Mouse (Mus musculus): Measurements from ENCODE around the gene Stx19. TPM values are rescaled to one million over a fixed set of nuclear protein-coding genes. Genes with fewer than 3 reads are reported as not detected.

Gene Stx19
- polyA plus RNA-seq (2012; ENCODE audit: insufficient read depth, low replicate concordance), result not detected in 2 replicates

GRCm38 (mm10) chr16:62814491-62814890 is at the start of gene Stx19:
Gene Stx19, plus strand, starts transcription at chr16:62814676.
- H3K4me3 ChIP-seq (replicated peaks), result no peak within 1 kb of the TSS
- peaks cover 11% of the 10 kb centered on the region for H3K36me3 ChIP-seq (replicated peaks; ENCODE audit: low read length)
- H3K4me1 ChIP-seq, result peaks cover 3% of the 10 kb centered on the region; the same call in 1 of the 2 replicates
- H3K27me3 ChIP-seq (replicated peaks), result no peaks in the 10 kb centered on the region
- no peaks in the 10 kb centered on the region for H3K9me3 ChIP-seq
- no peak for TF ChIP-seq FLI1 (IDR thresholded peaks at IDR 0.05; ENCODE audit: low read length)
- no peak for TF ChIP-seq GATA1 (IDR thresholded peaks at IDR 0.05; ENCODE audit: borderline replicate concordance, low read length)

- Histone ChIP-seq H3K4me3 (replicated peaks) (no peak overlapping the region), H3K36me3 (replicated peaks; ENCODE audit: low read length) (peaks cover 92% of the 10 kb centered on the region), H3K9me3 (no peaks in the 10 kb centered on the region), H3K4me1 (peaks cover 39% of the 10 kb centered on the region), H3K27me3 (replicated peaks) (no peaks in the 10 kb centered on the region)
- no peak for TF ChIP-seq GATA1 (IDR thresholded peaks at IDR 0.05; ENCODE audit: borderline replicate concordance, low read length)
- no peak for TF ChIP-seq FLI1 (IDR thresholded peaks at IDR 0.05; ENCODE audit: low read length)
These were observed 41.0 kb upstream of the Stx19 start for GRCm38 (mm10) chr16:62773462-62773861.

- Histone ChIP-seq H3K9me3 (no peaks in the 10 kb centered on the region), H3K4me1 (peaks cover 39% of the 10 kb centered on the region), H3K27me3 (replicated peaks) (no peaks in the 10 kb centered on the region), H3K4me3 (replicated peaks) (no peak overlapping the region), H3K36me3 (replicated peaks; ENCODE audit: low read length) (peaks cover 82% of the 10 kb centered on the region)
- TF ChIP-seq FLI1 (IDR thresholded peaks at IDR 0.05; ENCODE audit: low read length) (no peak), GATA1 (IDR thresholded peaks at IDR 0.05; ENCODE audit: borderline replicate concordance, low read length) (no peak)
These were observed 38.4 kb upstream of the Stx19 start for GRCm38 (mm10) chr16:62776034-62776433.

GRCm38 (mm10) chr16:62778282-62778681 is 36.2 kb upstream of the Stx19 start:
- no peaks in the 10 kb centered on the region for H3K9me3 ChIP-seq
- H3K4me3 ChIP-seq (replicated peaks), result no peak overlapping the region
- H3K36me3 ChIP-seq (replicated peaks; ENCODE audit: low read length), result peaks cover 79% of the 10 kb centered on the region
- peaks cover 35% of the 10 kb centered on the region for H3K4me1 ChIP-seq
- H3K27me3 ChIP-seq (replicated peaks), result no peaks in the 10 kb centered on the region
- TF ChIP-seq FLI1 (IDR thresholded peaks at IDR 0.05; ENCODE audit: low read length) (no peak), GATA1 (IDR thresholded peaks at IDR 0.05; ENCODE audit: borderline replicate concordance, low read length) (no peak)

GRCm38 (mm10) chr16:62782229-62782628 is 32.2 kb upstream of the Stx19 start:
- no peaks in the 10 kb centered on the region for H3K27me3 ChIP-seq (replicated peaks)
- peaks cover 46% of the 10 kb centered on the region for H3K4me1 ChIP-seq
- H3K36me3 ChIP-seq (replicated peaks; ENCODE audit: low read length), result peaks cover 52% of the 10 kb centered on the region
- TF ChIP-seq FLI1 (IDR thresholded peaks at IDR 0.05; ENCODE audit: low read length) (no peak), GATA1 (IDR thresholded peaks at IDR 0.05; ENCODE audit: borderline replicate concordance, low read length) (no peak)
- no peak overlapping the region for H3K4me3 ChIP-seq (replicated peaks)
- H3K9me3 ChIP-seq, result no peaks in the 10 kb centered on the region

GRCm38 (mm10) chr16:62786621-62787331 is 27.7 kb upstream of the Stx19 start, which contains the start of gene Nsun3:
Gene Nsun3, minus strand, starts transcription at chr16:62786818.
- Histone ChIP-seq H3K36me3 (replicated peaks; ENCODE audit: low read length) (peaks cover 22% of the 10 kb centered on the region), H3K9me3 (no peaks in the 10 kb centered on the region), H3K4me3 (replicated peaks) (peak within 1 kb of the TSS; percentile 99), H3K27me3 (replicated peaks) (no peaks in the 10 kb centered on the region), H3K4me1 (peaks cover 32% of the 10 kb centered on the region)
- TF ChIP-seq FLI1 (IDR thresholded peaks at IDR 0.05; ENCODE audit: low read length), result peak; percentile 80
- no peak for TF ChIP-seq GATA1 (IDR thresholded peaks at IDR 0.05; ENCODE audit: borderline replicate concordance, low read length)

- Histone ChIP-seq H3K9me3 (peaks cover 5% of the 10 kb centered on the region), H3K27me3 (replicated peaks) (no peaks in the 10 kb centered on the region), H3K4me3 (replicated peaks) (no peak overlapping the region), H3K36me3 (replicated peaks; ENCODE audit: low read length) (peaks cover 33% of the 10 kb centered on the region), H3K4me1 (peaks cover 16% of the 10 kb centered on the region)
- TF ChIP-seq GATA1 (IDR thresholded peaks at IDR 0.05; ENCODE audit: borderline replicate concordance, low read length), result no peak
- no peak for TF ChIP-seq FLI1 (IDR thresholded peaks at IDR 0.05; ENCODE audit: low read length)
These were observed 17.9 kb upstream of the Stx19 start for GRCm38 (mm10) chr16:62796608-62797007.

- no peaks in the 10 kb centered on the region for H3K27me3 ChIP-seq (replicated peaks)
- TF ChIP-seq FLI1 (IDR thresholded peaks at IDR 0.05; ENCODE audit: low read length) (no peak), GATA1 (IDR thresholded peaks at IDR 0.05; ENCODE audit: borderline replicate concordance, low read length) (no peak)
- H3K4me3 ChIP-seq (replicated peaks), result no peak overlapping the region
- peaks cover 16% of the 10 kb centered on the region for H3K4me1 ChIP-seq
- H3K9me3 ChIP-seq, result no peaks in the 10 kb centered on the region
- peaks cover 48% of the 10 kb centered on the region for H3K36me3 ChIP-seq (replicated peaks; ENCODE audit: low read length)
These were observed 15.7 kb upstream of the Stx19 start for GRCm38 (mm10) chr16:62798808-62799207.

GRCm38 (mm10) chr16:62799426-62799825 is 15.1 kb upstream of the Stx19 start:
- Histone ChIP-seq H3K27me3 (replicated peaks) (no peaks in the 10 kb centered on the region), H3K4me1 (peaks cover 16% of the 10 kb centered on the region), H3K36me3 (replicated peaks; ENCODE audit: low read length) (peaks cover 53% of the 10 kb centered on the region), H3K9me3 (no peaks in the 10 kb centered on the region), H3K4me3 (replicated peaks) (peak overlapping the region; percentile 35)
- no peak for TF ChIP-seq FLI1 (IDR thresholded peaks at IDR 0.05; ENCODE audit: low read length)
- no peak for TF ChIP-seq GATA1 (IDR thresholded peaks at IDR 0.05; ENCODE audit: borderline replicate concordance, low read length)

- H3K4me1 ChIP-seq, result peaks cover 16% of the 10 kb centered on the region
- H3K4me3 ChIP-seq (replicated peaks), result no peak overlapping the region
- TF ChIP-seq GATA1 (IDR thresholded peaks at IDR 0.05; ENCODE audit: borderline replicate concordance, low read length) (no peak), FLI1 (IDR thresholded peaks at IDR 0.05; ENCODE audit: low read length) (no peak)
These were observed 14.6 kb upstream of the Stx19 start for GRCm38 (mm10) chr16:62799839-62800238.

More at GRCm38 (mm10) chr16:62799839-62800238, 14.6 kb upstream of the Stx19 start:
- peaks cover 57% of the 10 kb centered on the region for H3K36me3 ChIP-seq (replicated peaks; ENCODE audit: low read length)
- no peaks in the 10 kb centered on the region for H3K9me3 ChIP-seq
- no peaks in the 10 kb centered on the region for H3K27me3 ChIP-seq (replicated peaks)
